Mouse (Mus musculus) gastrocnemius, postnatal 14 days (tissue): Measurements from ENCODE around the gene Klf9. TPM values are rescaled to one million over a fixed set of nuclear protein-coding genes. Genes with fewer than 3 reads are reported as not detected.

ENCODE experiments used
- DNase-seq: peaks from one replicate; pipeline ENCODE4 v3.0.0; 2021; ENCODE audit warnings: mixed read lengths
- intact Hi-C: fragments of 180-260 bp; cut with DNase I; formaldehyde crosslinking; loops from one replicate; pipeline ENCODE4 v1.15.1; 2025; ENCODE audit warnings: low total_unique reads
- long read RNA-seq, 2 experiments: library from polyadenylated mRNA; stranded (forward); transcript quantifications; one replicate each; pipeline ENCODE4 v2.0.0; 2021
- total RNA-seq, 2 experiments: library from RNA; stranded (reverse); gene quantifications; 2 replicates each; pipeline ENCODE4 v1.2.3; 2021

Gene Klf9
- 100 to 1,000 TPM in 1 of 2 experiments, 10 to 100 TPM in 1; 80.5 to 128 TPM for total RNA-seq
- long read RNA-seq, experiment 1, full-length matches to known transcripts: 27 of 212 reads
- long read RNA-seq, experiment 1, partial matches to known transcripts: 0 of 212 reads
- long read RNA-seq, experiment 1, other reads (novel, unspliced or antisense): 185 of 212 reads
- long read RNA-seq, experiment 2, full-length matches to known transcripts: 53 of 220 reads
- long read RNA-seq, experiment 2, partial matches to known transcripts: 167 of 220 reads
- long read RNA-seq, experiment 2, other reads (novel, unspliced or antisense): 0 of 220 reads

GRCm38 (mm10) chr19:23140689-23141317 lies at the start of gene Klf9:
Klf9 (plus strand) TSS chr19:23141226.
- intact Hi-C loops: no loop called here

DNA sequence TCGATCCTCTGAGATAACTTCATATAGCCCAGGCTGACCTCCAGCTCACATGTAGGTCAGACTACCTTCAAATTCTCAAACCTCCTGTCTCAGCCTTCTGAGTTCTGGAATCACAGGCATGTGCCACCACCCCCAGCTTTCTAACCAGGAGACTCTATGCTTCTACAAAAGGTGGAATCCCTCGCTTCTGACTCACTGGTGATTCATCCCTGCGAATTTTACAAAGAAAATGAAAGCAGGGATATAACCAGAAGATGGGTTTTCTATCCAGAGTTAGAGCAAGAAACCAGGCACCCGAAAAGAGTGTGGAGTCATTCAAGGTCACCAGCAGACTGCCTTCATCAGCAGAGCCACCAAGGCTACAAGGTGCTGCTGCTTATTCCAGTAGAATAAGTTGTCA lies 49.4 kb upstream of the Klf9 start:
- intact Hi-C loops: no loop called here
- DNase-seq: no peak

More at GRCm38 (mm10) chr19:23140689-23141317, at the start of gene Klf9:
- DNase-seq: peak; percentile 95

- intact Hi-C loops: no loop called here
- DNase-seq: no peak
These were observed 47.5 kb upstream of the Klf9 start for GRCm38 (mm10) chr19:23093548-23093947.

DNA sequence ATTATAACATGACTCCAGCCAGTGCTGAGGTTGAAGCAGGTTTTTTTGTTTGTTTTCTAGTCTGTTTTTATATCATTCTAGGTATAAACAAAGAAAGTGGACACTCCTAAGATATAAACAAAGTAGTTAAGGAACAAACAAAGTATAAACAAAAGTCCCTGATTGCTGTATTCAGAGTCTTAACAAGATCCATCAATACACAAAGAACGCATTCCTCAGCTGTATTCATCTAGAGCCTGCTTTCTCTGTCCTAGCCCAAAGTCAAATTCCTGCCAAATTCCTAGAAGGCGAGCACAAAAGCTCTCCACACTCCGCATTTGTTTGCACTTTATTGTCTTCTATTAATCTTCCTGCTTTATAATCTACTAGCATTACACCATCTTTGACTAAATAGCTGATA lies 46.1 kb upstream of the Klf9 start:
- DNase-seq: no peak
- intact Hi-C loops: no loop called here

DNA sequence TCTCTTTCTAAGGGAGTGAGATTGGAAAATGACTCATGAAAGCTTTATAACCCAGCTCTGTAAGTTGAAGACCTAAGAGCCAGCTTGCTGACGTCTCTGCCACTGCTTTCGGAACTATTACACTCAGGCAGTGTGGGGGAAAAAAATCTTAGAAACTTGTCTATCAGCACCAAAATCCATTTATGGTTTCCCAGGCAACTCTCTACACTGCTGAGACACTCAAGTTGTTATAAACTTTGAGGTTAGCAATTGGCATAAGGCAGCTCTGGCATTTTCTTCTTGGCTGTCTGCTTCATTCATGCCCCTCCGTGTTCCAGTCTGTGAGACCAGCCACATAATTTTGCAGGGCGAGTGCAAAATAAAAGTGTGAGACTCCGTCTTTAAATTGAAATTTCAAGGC lies 34.2 kb upstream of the Klf9 start:
- intact Hi-C loops: no loop called here
- no peak for DNase-seq

DNA sequence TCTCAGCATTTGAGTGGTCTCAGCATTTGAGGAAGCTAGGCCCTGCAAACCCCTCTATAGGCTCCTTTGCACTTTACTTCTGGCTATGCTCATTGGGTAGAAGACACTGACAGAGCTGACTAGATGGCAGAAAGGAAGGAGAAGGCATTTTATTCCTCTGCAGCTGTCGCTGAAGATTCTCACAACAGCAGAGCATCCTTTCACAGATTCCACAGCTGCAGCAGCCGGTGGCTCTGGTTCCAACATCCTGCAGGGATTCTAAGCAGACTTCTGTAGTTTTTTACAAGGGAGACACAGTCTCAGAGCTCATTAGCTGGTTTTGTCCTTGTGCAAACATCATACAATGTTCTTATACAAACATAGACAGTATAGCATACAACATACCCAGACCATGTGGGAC lies 33.7 kb upstream of the Klf9 start:
- DNase-seq: no peak
- intact Hi-C loops: no loop called here

DNA sequence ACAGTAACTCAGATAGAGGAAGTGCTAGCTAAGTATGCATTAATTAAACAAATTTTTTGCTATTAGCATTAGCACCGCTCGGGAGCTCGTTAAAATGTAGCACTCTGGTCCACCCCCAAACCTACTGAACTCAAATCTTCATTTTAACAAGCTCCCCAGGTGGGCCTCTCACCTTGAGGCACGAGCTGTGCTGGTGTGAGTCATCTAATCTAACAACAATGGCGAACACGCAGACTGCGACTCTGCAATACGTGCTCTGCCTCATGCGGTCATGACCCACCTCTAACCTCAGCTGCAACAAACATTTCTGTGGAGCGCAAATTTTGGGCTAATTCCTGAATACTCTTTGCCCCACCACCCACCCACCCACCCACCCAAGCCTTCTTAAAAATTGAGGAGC lies 19.2 kb upstream of the Klf9 start:
- intact Hi-C loops: no loop called here
- DNase-seq: no peak

DNA sequence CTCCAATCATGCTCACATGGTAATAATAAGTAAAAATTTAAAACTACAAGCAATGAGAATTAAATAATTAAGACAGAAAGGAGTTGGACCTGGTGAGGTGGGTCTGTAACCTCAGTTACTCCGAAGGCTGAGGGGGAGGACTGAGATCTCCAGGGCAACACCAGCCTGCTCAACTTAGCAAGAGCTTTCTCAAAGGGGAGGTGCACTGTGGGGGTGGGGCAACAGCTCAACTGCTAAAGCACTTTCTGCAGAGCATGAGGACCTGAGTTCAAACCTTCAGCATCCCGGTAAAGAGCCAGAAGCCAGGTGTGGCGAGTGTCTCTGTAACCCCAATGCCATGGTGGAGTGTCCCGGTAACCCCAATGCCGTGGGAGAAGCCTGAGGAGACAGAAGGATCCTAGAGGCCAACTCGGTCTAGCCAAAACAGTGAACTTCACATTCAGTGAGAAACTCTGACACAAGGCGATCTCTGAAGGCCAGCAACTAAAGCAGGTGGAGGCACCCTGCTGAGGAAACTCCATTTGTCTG lies 16.9 kb upstream of the Klf9 start:
- intact Hi-C loops: no loop called here
- no peak for DNase-seq

DNA sequence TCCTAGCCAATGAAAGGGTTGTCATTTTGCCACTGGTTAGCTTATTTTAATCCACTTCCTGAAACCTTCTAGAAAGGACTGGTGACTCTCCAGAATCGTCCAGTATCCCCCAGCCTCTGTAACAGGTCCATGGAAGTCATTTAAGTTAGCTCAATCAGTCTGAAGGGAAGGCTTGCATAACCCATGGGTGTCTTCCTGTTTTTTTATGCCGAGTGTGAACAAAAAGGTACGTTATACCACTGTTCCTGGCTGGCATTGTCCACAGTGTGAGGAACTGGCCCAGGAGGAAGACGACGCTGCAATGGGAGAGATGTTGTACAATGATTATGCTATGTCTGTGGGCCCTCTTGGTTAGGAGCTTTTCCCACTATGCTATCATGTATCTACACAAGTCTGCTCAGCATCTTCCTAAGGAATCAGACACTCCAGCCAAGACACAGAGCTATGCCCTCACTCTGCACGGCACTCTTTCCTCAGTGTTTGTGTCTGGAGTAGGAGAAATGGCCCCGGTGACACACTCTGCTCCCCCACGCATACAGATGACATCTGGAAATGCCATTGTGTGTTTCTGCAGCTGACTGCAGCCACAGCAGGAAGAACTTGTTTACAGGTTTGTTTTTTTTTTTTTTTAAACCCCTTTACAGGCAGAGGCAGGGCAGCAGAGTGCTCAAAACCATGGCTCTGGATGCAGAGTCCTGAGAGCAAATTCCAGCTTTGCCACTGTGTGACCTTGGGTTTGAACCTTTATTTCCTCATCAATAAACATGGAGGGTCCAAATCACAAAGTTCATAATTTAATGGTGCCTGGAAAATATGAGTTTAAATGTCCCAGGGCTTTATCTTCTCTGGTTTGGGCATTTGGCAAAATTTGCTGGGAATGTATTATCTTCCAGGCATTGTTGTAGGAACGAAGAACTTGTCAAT lies 15.5 kb upstream of the Klf9 start:
- DNase-seq: no peak
- intact Hi-C loops: no loop called here

GRCm38 (mm10) chr19:23129908-23130307 lies 11.1 kb upstream of the Klf9 start:
- DNase-seq: no peak
- intact Hi-C loops: loop anchor here (2.0 kb wide), 1 partner anchor 71 kb away; no protein-coding TSS in a partner anchor

GRCm38 (mm10) chr19:23132106-23132635 lies 8.9 kb upstream of the Klf9 start:
- intact Hi-C loops: no loop called here
- DNase-seq: no peak

- DNase-seq: no peak
- intact Hi-C loops: no loop called here
These were observed 8.2 kb upstream of the Klf9 start for GRCm38 (mm10) chr19:23132720-23133426.

DNA sequence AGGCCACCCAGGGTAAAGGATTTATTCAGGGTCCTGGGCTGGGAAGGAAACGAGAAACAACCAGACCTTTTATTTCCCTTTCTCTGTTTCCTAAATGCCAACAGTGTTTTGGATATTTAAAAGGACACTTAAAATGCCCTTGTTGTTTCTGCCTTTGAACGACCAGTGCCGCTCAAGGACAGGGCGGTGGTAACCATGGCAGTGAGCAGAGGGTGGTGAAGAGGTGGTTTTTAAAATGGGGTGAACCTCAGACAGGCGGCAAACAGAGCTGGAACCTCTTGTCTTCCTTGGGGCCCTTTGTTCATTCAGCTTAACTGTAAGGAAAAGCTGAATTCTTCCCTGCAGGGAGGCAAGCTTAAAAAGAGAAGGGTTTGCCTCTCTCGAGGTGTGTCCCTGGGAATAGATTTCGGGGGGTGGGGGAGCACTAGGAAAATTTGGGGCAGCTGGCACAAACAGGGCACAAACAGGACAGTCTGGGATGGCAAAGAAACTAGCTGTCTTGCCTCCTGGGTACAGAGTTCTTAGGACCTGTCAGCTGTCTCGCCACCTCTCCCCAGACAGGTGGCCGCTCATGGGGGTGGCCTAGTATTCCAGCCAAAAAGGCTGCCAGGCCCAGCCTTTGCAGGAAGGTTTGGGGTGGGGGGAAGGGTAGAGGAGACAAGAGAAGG lies 7.5 kb upstream of the Klf9 start:
- no peak for DNase-seq
- intact Hi-C loops: no loop called here

GRCm38 (mm10) chr19:23134095-23134440 lies 7.0 kb upstream of the Klf9 start:
- intact Hi-C loops: no loop called here

GRCm38 (mm10) chr19:23134441-23135301 lies 6.4 kb upstream of the Klf9 start:
- DNase-seq: peak; percentile 97
- intact Hi-C loops: no loop called here

More at GRCm38 (mm10) chr19:23134095-23134440, 7.0 kb upstream of the Klf9 start:
- DNase-seq: peak; percentile 89

- intact Hi-C loops: no loop called here
- peak; percentile 92 for DNase-seq
These were observed 5.5 kb upstream of the Klf9 start for GRCm38 (mm10) chr19:23135349-23136201.
